Mouse (Mus musculus) stomach, postnatal 0 days (tissue): Measurements from ENCODE around the gene Foxl2. TPM values are rescaled to one million over a fixed set of nuclear protein-coding genes. Genes with fewer than 3 reads are reported as not detected.
A peak's percentile ranks its signal among the peaks of the same experiment; 100 is the strongest.

ENCODE experiments used
- ATAC-seq: fragments of 200-750 bp; cut with Nextera tagmentation; 2 replicates; pipeline ENCODE4 v1.8.0; 2017; ENCODE audit not compliant: low FRiP score, low TSS enrichment
- DNase-seq: peaks from one replicate; pipeline ENCODE4 v3.0.0-alpha.2; 2016; ENCODE audit warnings: low spot score
- H3K27ac ChIP-seq: fragments of 300-500 bp; sonication (generic); replicated peaks from 2 replicates; pipeline ENCODE4 v1.5.1; 2014; ENCODE audit warnings: mild to moderate bottlenecking, control low read depth
- H3K27me3 ChIP-seq: fragments of 300-500 bp; sonication (generic); 2 replicates; pipeline ENCODE4 v1.6.1; 2014; ENCODE audit warnings: low read length; ENCODE audit not compliant: control insufficient read depth, insufficient read depth
- H3K36me3 ChIP-seq: fragments of 300-500 bp; sonication (generic); 2 replicates; pipeline ENCODE4 v1.6.1; 2014; ENCODE audit warnings: low read length, mixed read lengths; ENCODE audit not compliant: control insufficient read depth, insufficient read depth
- H3K4me1 ChIP-seq: fragments of 300-500 bp; sonication (generic); replicated peaks from 2 replicates; pipeline ENCODE4 v1.6.1; 2014; ENCODE audit warnings: antibody characterized with exemption; ENCODE audit not compliant: control insufficient read depth, insufficient read depth
- H3K4me2 ChIP-seq: fragments of 300-500 bp; sonication (generic); replicated peaks from 2 replicates; pipeline ENCODE4 v1.6.1; 2014; ENCODE audit warnings: low read depth, mild to moderate bottlenecking, control low read depth, moderate library complexity
- H3K4me3 ChIP-seq: fragments of 300-500 bp; sonication (generic); 2 replicates; pipeline ENCODE4 v1.5.1; 2014; ENCODE audit warnings: low read depth, low read length, control low read depth
- H3K9ac ChIP-seq: fragments of 300-500 bp; sonication (generic); 2 replicates; pipeline ENCODE4 v1.6.1; 2014; ENCODE audit warnings: mild to moderate bottlenecking, low read length, control low read depth, mixed read lengths
- H3K9me3 ChIP-seq: fragments of 300-500 bp; sonication (generic); 2 replicates; pipeline ENCODE4 v1.6.1; 2016; ENCODE audit warnings: low read length; ENCODE audit not compliant: control insufficient read depth
- CTCF ChIP-seq: IDR thresholded peaks from 2 replicates; pipeline ENCODE4 v1.5.1; 2016; ENCODE audit warnings: antibody characterized with exemption, low read depth, mild to moderate bottlenecking, moderate library complexity
- EP300 ChIP-seq: optimal IDR thresholded peaks from 2 replicates; pipeline ENCODE3; 2016; ENCODE audit warnings: antibody characterized with exemption
- WGBS: fragments of 180-500 bp; shearing (Covaris S2); extraction: QIAGEN DNeasy Blood & Tissue Kit; methylation state at CpG from one replicate; pipeline ENCODE4 v1.1.7; 2014; 5-methylcytosine and 5-hydroxymethylcytosine counted together
- polyA plus RNA-seq: library from polyadenylated mRNA; unstranded; fragments of >200 nt; fragmentation: Nextera tagmentation; extraction: Ambion mirVana; gene quantifications from 2 replicates; pipeline ENCODE4 v1.2.1, GENCODE M21; 2015

Foxl2 gene
- polyA plus RNA-seq, 1 experiment from 2014 or later: not detected

DNA sequence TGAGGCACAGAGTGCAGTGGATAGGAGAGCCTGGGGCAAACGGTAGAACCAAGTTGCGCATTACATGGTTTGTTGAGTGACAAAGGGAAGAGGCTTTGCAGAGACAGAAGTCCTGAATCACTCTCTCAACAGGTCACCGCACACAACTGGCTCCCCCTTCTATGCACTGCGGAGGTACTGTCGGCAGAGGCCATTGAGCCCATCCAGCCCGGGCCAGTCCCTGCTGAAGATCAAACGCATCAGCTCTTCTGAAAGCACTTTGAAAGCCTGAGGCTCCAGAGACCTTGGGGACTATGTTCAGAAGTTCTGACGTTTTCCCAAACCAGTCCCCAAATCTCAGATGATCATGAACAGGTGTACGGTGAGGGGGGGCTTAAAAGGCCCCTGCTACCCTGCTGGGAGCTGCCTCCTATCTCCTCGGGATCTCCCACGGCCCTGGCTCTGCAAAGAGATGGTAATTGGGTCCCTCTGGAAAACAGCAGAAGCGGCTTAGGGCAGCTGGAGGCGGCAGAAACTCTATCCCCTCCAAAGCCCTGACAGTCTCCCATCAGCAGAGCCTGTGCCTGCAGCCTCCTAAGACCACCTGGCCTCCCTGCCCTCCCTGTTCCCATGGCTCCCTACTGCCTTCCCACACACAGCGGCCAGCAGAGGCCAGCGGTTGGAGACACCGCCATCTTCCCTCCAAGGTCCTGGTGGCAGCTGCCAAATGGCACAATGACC is 19.7 kb upstream of the Foxl2 start:
- Histone ChIP-seq H3K9me3 (no peaks in the 10 kb centered on the region), H3K36me3 (no peaks in the 10 kb centered on the region), H3K4me3 (no peak overlapping the region), H3K4me1 (no peaks in the 10 kb centered on the region), H3K4me2 (no peak overlapping the region), H3K27me3 (no peaks in the 10 kb centered on the region), H3K9ac (no peak overlapping the region), H3K27ac (no peak overlapping the region)
- ATAC-seq: no peak
- 31% methylated on average over 16 of the region's 16 CpGs for WGBS
- no peak for TF ChIP-seq CTCF
- TF ChIP-seq EP300: no peak
- no peak for DNase-seq

- H3K9me3 ChIP-seq: no peaks in the 10 kb centered on the region
- no peak overlapping the region for H3K4me3 ChIP-seq
- no peaks in the 10 kb centered on the region for H3K27me3 ChIP-seq
- no peak overlapping the region for H3K27ac ChIP-seq
- TF ChIP-seq CTCF (peak; percentile 62), EP300 (no peak)
- no peaks in the 10 kb centered on the region for H3K4me1 ChIP-seq
- 16% methylated on average over 2 of the region's 2 CpGs for WGBS
- no peak for DNase-seq
- H3K9ac ChIP-seq: no peak overlapping the region
- ATAC-seq: no peak
- no peaks in the 10 kb centered on the region for H3K36me3 ChIP-seq
- no peak overlapping the region for H3K4me2 ChIP-seq
Measured at GRCm38 (mm10) chr9:98939290-98939689, 15.8 kb upstream of the Foxl2 start.

GRCm38 (mm10) chr9:98952171-98953050 is 2.7 kb upstream of the Foxl2 start:
- Histone ChIP-seq H3K27me3 (peaks cover 25% of the 10 kb centered on the region), H3K4me1 (peaks cover 7% of the 10 kb centered on the region), H3K9me3 (no peaks in the 10 kb centered on the region), H3K4me3 (no peak overlapping the region), H3K4me2 (no peak overlapping the region), H3K27ac (no peak overlapping the region), H3K36me3 (no peaks in the 10 kb centered on the region), H3K9ac (no peak overlapping the region)
- peak; percentile 26; the same call in 1 of the 2 replicates for TF ChIP-seq CTCF
- no peak for TF ChIP-seq EP300
- DNase-seq (no peak), ATAC-seq (no peak)
- WGBS: 1% methylated on average over 40 of the region's 40 CpGs

DNA sequence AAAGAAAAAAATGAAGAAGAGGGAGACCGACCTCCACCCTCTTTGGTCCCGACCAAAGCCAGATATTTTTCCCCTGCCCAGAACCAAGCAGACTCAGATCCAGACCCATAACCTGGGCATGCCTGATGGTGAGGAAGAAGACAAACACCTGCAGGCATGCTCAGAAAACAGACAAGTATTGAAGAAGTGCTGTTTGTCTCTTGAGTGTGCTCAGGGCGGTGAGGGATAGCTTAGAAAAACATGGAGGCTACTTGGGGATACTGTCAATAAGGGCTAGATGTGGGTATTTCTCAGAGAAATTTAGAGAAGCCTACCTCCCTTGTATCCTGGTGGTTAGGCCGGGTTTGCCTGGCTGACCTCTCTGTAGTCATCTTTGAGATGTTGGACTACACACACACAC is 1.8 kb upstream of the Foxl2 start:
- no peaks in the 10 kb centered on the region for H3K36me3 ChIP-seq
- H3K9me3 ChIP-seq: no peaks in the 10 kb centered on the region
- WGBS: 5% methylated on average over 4 of the region's 4 CpGs
- H3K27ac ChIP-seq: no peak overlapping the region
- H3K4me3 ChIP-seq: no peak overlapping the region
- no peak for DNase-seq
- H3K9ac ChIP-seq: no peak overlapping the region
- peaks cover 7% of the 10 kb centered on the region for H3K4me1 ChIP-seq
- TF ChIP-seq EP300 (no peak), CTCF (no peak)
- H3K27me3 ChIP-seq: peaks cover 25% of the 10 kb centered on the region
- no peak overlapping the region for H3K4me2 ChIP-seq
- no peak for ATAC-seq

GRCm38 (mm10) chr9:98953830-98954229 is 1.3 kb upstream of the Foxl2 start:
- 6% methylated on average over 9 of the region's 9 CpGs for WGBS
- H3K27ac ChIP-seq: no peak overlapping the region

More at GRCm38 (mm10) chr9:98953830-98954229, 1.3 kb upstream of the Foxl2 start:
- Histone ChIP-seq H3K9ac (no peak overlapping the region), H3K4me1 (peaks cover 7% of the 10 kb centered on the region), H3K27me3 (peaks cover 29% of the 10 kb centered on the region), H3K36me3 (no peaks in the 10 kb centered on the region), H3K4me2 (no peak overlapping the region), H3K9me3 (no peaks in the 10 kb centered on the region), H3K4me3 (no peak overlapping the region)
- TF ChIP-seq CTCF (no peak), EP300 (no peak)
- DNase-seq (no peak), ATAC-seq (no peak)
